Comparison of ENCODE assay signal across 15 mouse cellular contexts in the genomic region with DNA sequence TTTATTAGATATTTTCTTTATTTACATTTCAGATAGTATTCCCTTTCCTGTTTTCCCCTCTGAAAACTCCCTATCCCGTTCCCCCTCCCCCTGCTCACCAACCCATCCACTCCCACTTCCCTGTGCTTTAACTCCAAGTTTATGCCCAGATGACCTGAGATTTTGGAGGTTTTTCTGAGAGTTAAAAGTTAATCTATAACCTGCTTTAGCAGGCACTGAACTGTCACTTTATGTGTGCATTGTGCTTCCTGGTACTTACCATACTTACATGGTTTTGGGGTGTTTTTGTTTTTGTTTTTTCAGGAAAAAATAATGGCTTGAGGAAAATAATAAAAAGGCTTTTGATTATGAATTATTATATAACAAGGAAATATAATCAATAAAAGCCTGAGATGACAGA.
"Had no signal": no experiment of that assay in that cellular context is flagged by ENCODE, and none has a peak within 500 bp of the region (broad histone marks: within the 10 kb centered on the region; RNA-seq: fewer than 3 reads in every experiment).

No protein-coding gene starts in this region.

- H3K4me2 ChIP-seq: neural tube, embryonic 15.5 days; stomach, embryonic 15.5 days had no signal

- H3K27ac ChIP-seq: neural tube, embryonic 15.5 days; stomach, embryonic 15.5 days; stomach, postnatal 0 days had no signal

- H3K9ac ChIP-seq: neural tube, embryonic 15.5 days; stomach, embryonic 15.5 days had no signal

- DNase-seq: retina, postnatal 1 day; right cerebral cortex, adult 18-20 months; right cerebral cortex, postnatal 14 days; right cerebral cortex, postnatal 25 days; right cerebral cortex, postnatal 4 days; spleen, adult 18-20 months; thymus, adult 18-20 months; thymus, adult 2 months; thymus, postnatal 14 days; thymus, postnatal 25 days; thymus, postnatal 36 days; thymus, postnatal 4 days had no signal

- H3K27me3 ChIP-seq: neural tube, embryonic 15.5 days; stomach, embryonic 15.5 days had no signal

- H3K4me3 ChIP-seq: neural tube, embryonic 15.5 days; stomach, embryonic 15.5 days had no signal

- H3K9me3 ChIP-seq: neural tube, embryonic 15.5 days; stomach, embryonic 15.5 days had no signal

- H3K4me1 ChIP-seq: neural tube, embryonic 15.5 days; stomach, embryonic 15.5 days had no signal

- H3K36me3 ChIP-seq: neural tube, embryonic 15.5 days; stomach, embryonic 15.5 days had no signal
